Mouse (Mus musculus): Measurements from ENCODE around the gene Gm21887.
"Not testable (repeated sequence)": the region's sequence is repeated elsewhere in the genome, so short reads cannot be mapped to it uniquely, and the experiment has no call there.

The Gm21887 gene

DNA sequence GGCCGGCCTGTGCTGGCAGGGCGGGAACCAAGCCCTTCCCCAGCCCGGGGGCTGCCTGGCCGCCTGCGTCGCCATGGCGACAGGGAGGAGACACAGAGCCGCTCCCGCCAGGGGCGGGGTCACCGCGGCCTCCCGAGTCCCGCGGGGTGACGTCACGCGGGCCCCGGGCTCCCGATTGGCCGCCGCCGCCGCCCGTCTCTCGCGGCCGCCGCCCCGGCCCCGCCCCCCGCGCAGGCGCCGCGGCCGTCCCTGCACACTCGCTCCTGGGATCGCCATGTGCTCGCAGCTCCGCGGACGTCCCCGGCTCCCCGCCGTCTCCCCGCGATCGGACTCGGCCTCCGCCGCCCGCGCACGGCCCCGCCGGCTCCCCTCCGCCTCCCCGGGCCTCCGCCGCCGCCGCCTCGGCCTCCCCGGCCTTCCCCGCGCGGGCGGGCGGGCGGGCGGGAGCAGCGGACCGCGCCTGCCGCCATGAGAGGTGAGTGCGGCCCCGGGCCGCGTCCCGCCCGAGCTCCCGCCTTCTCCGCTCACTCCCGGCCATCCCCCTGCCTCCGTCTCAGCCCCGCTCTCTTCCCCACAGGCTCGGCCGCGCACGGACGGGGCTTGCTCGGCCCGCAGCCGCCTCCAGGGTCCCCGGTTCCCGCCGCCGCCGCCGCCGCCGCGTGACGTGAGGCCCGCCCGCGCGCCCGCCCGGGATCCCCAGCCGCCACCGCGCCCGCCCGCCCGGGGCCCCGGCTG lies at the start of gene Gm21887:
Gm21887 (plus strand) TSS at position 644 of the 735 bp plus-strand sequence.
- peak; percentile 90 to 96 for DNase-seq (ENCODE audit: low spot score in 2 of 2)

GRCm38 (mm10) chrX:169969337-169969736 lies 40.1 kb upstream of the Gm21887 start:
- DNase-seq (ENCODE audit: low spot score in 2 of 2) = no peak

- not testable (repeated sequence) for DNase-seq (ENCODE audit: low spot score in 2 of 2)
These were observed 39.7 kb upstream of the Gm21887 start for GRCm38 (mm10) chrX:169969765-169970164.

- DNase-seq (ENCODE audit: low spot score in 2 of 2) = not testable (repeated sequence)
These were observed 38.9 kb upstream of the Gm21887 start for GRCm38 (mm10) chrX:169970546-169970945.

DNA sequence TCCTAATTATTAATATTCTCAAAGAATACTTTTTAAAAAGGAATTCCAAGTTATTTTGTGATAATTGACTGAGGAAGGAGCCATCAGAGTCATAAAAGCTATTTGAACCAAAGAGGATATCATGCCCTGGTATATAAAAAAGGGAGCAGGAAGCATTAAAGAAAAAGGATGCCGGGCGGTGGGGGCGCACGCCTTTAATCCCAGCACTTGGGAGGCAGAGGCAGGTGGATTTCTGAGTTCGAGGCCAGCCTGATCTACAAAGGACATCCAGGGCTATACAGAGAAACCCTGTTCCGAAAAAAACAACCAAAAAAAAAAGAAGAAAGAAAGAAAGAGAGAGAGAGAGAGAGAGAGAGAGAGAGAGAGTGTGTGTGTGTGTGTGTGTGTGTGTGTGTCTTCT lies 37.9 kb upstream of the Gm21887 start:
- DNase-seq (ENCODE audit: low spot score in 2 of 2) = not testable (repeated sequence)

- peak in 1 of 2 experiments; percentile 2 for DNase-seq (ENCODE audit: low spot score in 2 of 2)
These were observed 37.3 kb upstream of the Gm21887 start for GRCm38 (mm10) chrX:169972131-169972530.

DNA sequence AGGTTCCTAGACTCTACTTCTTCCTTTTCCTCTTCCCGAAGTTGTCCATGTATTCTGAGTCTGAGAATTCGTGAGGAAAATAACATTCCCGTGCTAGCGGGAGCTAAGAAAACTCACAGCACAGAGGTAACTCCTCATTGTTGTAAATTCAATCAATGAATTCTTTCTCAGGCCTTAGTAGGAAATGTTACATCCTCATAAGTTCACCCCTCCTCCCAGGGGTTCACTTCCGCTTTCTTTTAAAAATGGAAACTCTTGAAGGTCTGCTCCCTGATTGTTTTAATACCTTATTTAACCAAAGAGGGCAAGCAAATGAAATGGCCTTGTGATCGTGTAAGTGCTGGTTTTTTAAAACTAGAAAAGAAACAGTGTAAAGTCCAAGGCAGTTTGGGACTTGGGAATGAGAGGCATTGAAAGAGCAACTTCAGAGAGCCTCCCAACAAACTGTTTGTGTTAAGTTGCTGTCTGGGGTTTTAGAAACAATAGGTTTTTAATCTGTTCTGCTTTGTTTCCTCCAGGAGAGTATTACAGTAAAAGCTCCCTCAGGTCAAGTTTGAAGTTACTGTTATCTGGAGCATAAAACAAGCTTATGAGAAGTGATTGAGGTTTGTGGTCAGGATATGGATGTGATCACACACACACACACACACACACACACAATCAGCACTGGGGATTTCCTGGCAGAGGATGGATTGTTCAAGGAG lies 36.5 kb upstream of the Gm21887 start:
- DNase-seq (ENCODE audit: low spot score in 2 of 2) = peak in 1 of 2 experiments; percentile 3

GRCm38 (mm10) chrX:169973806-169974205 lies 35.7 kb upstream of the Gm21887 start:
- peak in 1 of 2 experiments; percentile 9 for DNase-seq (ENCODE audit: low spot score in 2 of 2)

- DNase-seq (ENCODE audit: low spot score in 2 of 2) = peak in 1 of 2 experiments; percentile 6
These were observed 35.0 kb upstream of the Gm21887 start for GRCm38 (mm10) chrX:169974456-169974855.

- DNase-seq (ENCODE audit: low spot score in 2 of 2) = peak in 1 of 2 experiments; percentile 14
These were observed 34.5 kb upstream of the Gm21887 start for GRCm38 (mm10) chrX:169974974-169975373.

- DNase-seq (ENCODE audit: low spot score in 2 of 2) = peak in 1 of 2 experiments; percentile 7
These were observed 33.8 kb upstream of the Gm21887 start for GRCm38 (mm10) chrX:169975681-169976131.

DNA sequence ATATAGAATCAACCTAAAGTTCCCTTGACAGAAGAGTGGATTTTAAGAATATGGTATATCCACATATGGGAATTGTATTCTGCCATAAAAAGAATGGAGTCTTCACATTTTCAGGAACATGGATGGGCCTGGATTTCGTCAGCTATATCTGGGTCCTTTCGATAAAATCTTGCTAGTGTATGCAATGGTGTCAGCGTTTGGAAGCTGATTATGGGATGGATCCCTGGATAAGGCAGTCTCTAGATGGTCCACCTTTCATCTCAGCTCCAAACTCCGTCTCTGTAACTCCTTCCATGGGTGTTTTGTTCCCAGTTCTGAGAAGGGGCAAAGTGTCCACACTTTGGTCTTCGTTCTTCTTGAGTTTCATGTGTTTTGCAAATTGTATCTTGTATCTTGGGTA lies 33.1 kb upstream of the Gm21887 start:
- peak in 1 of 2 experiments; percentile 2 for DNase-seq (ENCODE audit: low spot score in 2 of 2)

DNA sequence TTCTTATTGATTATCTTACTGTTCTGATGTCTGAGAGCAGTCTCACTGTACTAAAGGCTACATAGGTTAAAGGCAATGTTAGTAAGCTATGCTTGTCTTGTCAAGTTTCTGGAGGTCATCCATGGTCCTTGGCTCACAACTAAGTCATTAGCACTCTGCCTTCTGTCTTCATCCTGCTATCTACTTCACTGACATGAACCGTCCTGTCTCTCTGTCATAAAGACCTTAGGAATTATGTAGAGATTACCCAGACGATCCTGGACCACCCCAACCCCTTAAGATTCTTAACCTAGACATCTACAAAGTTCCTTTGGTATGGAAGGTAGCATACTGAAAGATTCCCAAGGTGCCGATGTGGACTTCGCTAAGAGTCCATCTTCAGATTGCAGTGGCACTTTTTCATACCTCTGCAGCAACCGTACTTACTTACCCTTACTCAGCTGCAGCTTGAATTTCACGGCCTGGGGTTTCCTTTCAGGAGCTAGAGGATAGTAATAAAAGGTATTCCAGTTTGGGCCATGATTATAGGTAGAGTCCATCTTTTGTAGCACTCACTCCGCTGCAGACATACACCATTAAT lies 31.5 kb upstream of the Gm21887 start:
- not testable (repeated sequence) for DNase-seq (ENCODE audit: low spot score in 2 of 2)

DNA sequence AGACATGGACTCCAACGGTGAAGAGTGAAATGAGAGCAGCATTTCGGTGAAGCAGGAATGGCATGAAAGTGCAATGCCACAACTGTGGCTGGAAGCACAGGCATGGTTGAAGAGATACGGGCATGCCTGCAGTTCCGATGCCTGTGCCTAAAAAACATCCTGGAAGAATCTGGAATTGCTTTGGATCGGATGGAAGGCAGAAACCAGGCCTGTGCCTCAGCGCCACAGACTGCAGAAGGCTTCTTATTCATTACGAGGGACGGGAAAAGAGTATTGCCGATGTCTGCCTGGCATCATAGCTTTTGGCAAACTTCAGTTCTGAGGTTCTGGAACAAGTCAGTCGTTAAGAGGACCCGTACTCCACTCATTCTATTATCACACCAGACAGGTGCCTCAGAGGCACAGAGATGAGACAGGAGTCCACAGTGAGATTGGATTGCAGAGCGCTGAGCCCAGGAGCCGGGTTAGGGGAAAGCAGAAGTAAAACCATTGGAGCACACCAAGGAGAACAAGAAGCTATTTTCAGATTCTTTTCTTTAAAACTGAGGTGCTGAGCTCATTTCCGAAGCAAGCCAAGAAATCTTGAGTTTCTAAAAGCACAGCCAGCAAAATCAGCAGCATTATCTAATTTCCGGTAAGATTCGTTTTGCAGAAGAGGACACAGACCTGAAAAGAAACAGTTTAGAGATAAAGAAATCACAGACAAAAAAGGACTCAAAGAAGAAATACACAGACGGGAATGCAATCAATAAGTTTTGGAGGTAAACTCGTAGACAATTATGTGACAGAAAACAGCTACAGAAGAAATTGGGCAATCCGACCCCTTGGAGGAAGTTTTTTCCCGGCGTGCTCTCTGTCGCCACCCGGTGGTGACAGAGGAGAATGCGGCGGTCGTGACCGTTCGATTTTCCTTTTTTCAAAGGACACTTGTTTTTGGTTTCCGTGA lies 30.8 kb upstream of the Gm21887 start:
- peak; percentile 77 to 86 for DNase-seq (ENCODE audit: low spot score in 2 of 2)

DNA sequence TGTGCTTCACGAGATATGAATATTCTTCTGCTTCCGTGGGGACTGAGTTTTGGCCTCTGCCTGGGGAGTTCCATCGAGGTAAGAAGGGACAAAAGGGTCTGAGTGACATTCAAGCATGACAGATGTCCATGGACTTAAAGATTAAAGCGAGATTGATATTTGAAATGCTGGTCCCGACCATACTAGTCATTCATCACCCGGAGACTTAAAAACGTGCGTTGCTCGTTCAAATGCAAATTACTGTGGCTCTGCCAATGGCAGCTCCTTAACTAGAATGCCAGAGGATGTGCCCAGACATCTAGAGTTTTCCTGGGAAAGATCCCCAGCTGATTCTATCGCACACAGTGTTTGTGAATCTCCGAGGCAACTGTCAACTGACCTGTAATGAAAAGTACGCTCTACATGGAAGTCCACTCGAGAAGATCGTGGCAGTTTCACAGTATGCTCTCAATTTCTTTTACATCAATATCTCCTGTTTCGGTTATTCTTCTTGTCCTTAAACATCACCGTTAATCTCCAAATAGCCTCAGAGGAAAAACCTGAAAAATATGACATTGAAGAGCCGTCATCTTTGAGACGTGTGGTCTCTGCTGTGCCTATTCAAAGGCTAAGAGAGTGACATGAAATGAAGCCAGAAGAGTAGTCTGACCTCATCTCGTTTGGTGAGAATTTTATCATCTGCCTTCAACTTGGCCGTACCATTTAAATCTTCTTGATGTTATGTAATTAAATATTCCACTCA lies 29.8 kb upstream of the Gm21887 start:
- peak; percentile 50 to 61 for DNase-seq (ENCODE audit: low spot score in 2 of 2)

DNA sequence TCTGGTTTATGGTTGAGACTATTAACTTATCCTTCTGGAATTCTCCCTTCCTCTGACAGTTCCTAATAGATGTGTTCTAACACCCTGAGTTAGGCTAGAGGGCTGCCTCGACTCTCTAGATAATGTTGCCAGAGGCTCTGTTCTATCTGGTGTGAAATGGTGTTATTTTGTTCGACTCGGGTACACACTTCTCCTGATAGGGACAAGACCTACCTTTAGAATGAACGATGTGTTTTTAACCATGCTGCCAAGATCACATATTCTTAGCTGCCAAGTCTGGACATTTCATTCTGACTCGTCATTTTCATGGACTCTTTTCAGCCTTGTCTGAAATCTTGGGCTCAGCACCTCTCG lies 29.3 kb upstream of the Gm21887 start:
- DNase-seq (ENCODE audit: low spot score in 2 of 2) = peak in 1 of 2 experiments; percentile 30

DNA sequence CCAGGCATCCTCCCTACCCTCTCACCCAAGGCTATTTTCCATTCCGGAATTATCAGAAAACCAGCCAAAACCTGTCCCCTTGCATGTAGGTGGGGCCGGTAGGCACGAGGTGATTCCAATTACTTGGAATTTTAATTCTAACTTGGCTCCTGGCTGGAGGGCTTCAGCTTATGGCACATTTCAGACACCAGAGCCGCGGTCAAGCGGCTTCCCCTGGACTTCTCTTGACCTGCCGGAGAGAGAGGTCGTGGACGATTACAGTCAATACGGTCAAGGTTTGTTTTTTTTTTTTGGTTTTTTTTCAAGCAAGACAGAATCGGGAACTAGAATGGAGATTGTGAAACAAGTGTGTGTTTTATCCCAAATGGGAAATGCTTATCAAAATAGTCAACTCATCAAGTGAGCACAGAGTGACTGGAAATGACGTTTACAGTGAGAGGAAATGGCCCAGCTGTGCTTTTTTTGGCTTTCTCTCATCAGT lies 28.6 kb upstream of the Gm21887 start:
- DNase-seq (ENCODE audit: low spot score in 2 of 2) = peak in 1 of 2 experiments; percentile 20

DNA sequence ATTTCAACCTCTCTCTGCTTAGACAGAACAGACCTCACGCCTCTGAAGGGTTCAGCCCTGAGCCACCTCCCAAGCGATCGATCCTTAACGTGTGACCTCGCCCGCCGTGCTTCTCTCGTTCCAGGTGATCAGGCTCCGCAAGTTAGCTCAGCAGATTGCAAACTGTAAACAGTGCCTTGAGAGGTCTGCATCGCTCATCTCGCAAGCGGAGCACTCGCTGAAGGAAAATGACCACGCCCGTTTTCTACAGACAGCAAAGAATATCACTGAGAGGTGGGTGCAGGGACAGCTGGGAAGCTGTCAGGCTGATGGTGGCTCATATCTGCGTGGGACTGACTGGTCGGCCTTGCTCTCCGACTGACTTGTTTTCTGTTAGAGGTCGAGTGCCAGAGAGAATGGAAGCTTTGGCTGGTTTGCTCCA lies 27.7 kb upstream of the Gm21887 start:
- DNase-seq (ENCODE audit: low spot score in 2 of 2) = peak; percentile 53 to 58

DNA sequence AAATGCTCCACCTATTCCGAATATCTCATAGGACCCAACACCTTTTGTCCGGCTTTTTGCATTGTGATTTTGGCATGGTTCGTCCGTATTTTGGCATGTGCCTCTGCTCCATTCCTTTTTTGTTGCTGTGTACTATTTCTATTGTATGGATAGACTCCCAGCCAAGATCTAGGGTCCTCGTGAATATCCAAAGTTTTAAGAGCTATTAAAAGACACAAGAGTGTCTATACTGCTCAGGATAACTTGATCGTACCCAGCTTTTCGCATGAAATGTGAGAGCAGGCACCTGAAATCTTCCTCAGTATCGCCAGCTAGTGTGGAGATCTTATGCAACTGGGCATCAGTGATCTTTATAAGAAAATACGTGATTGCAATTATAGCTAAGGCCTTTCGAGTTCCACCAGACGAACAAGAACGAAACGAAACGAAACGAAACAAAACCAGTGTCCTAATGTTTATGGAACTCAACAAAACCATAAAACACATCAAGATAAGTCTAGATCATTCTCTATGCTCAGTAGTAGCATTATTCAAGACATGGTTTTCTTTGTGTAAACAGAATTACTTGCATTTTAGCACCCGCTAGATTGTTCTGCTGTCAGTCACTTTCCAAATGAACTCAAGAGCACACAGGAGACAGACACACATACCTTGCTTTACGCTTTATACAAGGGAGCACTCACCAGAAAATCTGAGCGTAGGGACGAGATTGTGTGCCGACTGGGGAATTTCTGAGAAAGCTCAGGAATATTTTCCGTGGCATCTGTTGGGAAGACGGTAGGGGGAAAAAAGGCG lies 26.7 kb upstream of the Gm21887 start:
- DNase-seq (ENCODE audit: low spot score in 2 of 2) = peak in 1 of 2 experiments; percentile 5
